Mouse (Mus musculus) forebrain, embryonic 12.5 days (tissue): ENCODE data around the gene Cirbp. TPM values are rescaled to one million over a fixed set of nuclear protein-coding genes. Genes with fewer than 3 reads are reported as not detected.

ENCODE experiments used
- ATAC-seq: fragments of 200-750 bp; cut with Nextera tagmentation; 2 replicates; pipeline ENCODE4 v1.8.0; 2017; ENCODE audit warnings: moderate TSS enrichment; ENCODE audit not compliant: low FRiP score
- H3K27ac ChIP-seq: fragments of 300-500 bp; sonication (generic); 2 replicates; pipeline ENCODE4 v1.5.1; 2016; ENCODE audit warnings: mild to moderate bottlenecking
- H3K27me3 ChIP-seq: fragments of 300-500 bp; sonication (generic); 2 replicates; pipeline ENCODE4 v1.6.1; 2016; ENCODE audit warnings: mild to moderate bottlenecking
- H3K36me3 ChIP-seq: fragments of 300-500 bp; sonication (generic); replicated peaks from 2 replicates; pipeline ENCODE4 v1.6.1; 2016; ENCODE audit warnings: mild to moderate bottlenecking
- H3K4me1 ChIP-seq: fragments of 300-500 bp; sonication (generic); 2 replicates; pipeline ENCODE4 v1.6.1; 2016
- H3K4me2 ChIP-seq: fragments of 300-500 bp; sonication (generic); 2 replicates; pipeline ENCODE4 v1.6.1; 2016; ENCODE audit warnings: mild to moderate bottlenecking, moderate library complexity
- H3K4me3 ChIP-seq: fragments of 300-500 bp; sonication (generic); replicated peaks from 2 replicates; pipeline ENCODE4 v1.5.1; 2016; ENCODE audit warnings: mild to moderate bottlenecking
- H3K9ac ChIP-seq: fragments of 300-500 bp; sonication (generic); 2 replicates; pipeline ENCODE4 v1.6.1; 2016; ENCODE audit warnings: mild to moderate bottlenecking
- H3K9me3 ChIP-seq: fragments of 300-500 bp; sonication (generic); 2 replicates; pipeline ENCODE4 v1.6.1; 2016
- WGBS: fragments of 180-500 bp; shearing (Covaris S2); methylation state at CpG from one replicate; pipeline ENCODE4 v1.1.7; 2016; 5-methylcytosine and 5-hydroxymethylcytosine counted together
- polyA plus RNA-seq: library from polyadenylated mRNA; unstranded; fragments of >200 nt; fragmentation: Nextera tagmentation; extraction: Ambion mirVana; gene quantifications from 2 replicates; pipeline ENCODE4 v1.2.1, GENCODE M21; 2016

Cirbp gene
- polyA plus RNA-seq = 224 and 240 TPM in 2 replicates

DNA sequence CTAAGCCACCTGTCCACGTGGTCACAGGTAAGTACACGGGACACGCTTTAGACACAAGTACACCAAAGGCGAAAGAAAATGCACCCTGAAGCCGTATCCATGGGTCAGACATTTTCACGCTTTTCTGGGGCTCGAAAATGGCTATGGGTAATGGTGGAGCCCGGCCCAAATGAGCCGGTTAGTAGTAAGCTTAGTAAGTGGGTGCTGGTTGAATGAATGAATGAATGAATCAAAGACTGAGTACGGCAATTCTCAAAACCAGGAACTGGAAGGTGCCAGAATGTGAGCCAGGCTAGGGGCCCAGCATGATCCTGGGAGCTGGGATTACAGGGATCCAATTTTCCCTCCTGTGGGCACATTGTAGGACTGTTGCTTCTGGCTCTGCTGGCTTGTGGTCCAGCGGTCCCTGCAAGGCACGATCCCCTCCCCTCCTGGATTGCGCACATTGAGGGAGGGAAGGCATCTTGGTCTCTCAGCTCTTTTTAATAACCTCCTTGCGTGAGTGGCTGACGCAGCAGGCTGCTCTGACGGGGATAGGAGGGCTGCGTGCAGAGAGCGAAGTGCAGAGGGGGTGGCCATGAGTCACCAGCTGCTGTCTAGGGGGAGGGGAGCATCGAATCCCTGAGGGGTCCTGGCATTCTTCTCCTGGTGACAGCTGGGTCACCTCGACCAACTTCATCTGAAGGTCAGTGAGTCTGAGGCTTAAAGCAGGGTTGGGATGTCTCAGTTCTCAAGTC is at the start of gene Cirbp:
Gene Cirbp (plus strand): TSS at position 594 of the 737 bp plus-strand sequence.
- peak within 1 kb of the TSS; percentile 62 for H3K9ac ChIP-seq
- H3K27me3 ChIP-seq = peaks cover 17% of the 10 kb centered on the region
- peak within 1 kb of the TSS; percentile 93 for H3K4me3 ChIP-seq
- no peak for ATAC-seq
- H3K4me1 ChIP-seq = peaks cover 66% of the 10 kb centered on the region
- 13% methylated on average over 20 of the region's 20 CpGs for WGBS
- H3K4me2 ChIP-seq = peak within 1 kb of the TSS; percentile 91
- H3K27ac ChIP-seq = peak within 1 kb of the TSS; percentile 99
- no peaks in the 10 kb centered on the region for H3K9me3 ChIP-seq
- H3K36me3 ChIP-seq = peaks cover 9% of the 10 kb centered on the region

DNA sequence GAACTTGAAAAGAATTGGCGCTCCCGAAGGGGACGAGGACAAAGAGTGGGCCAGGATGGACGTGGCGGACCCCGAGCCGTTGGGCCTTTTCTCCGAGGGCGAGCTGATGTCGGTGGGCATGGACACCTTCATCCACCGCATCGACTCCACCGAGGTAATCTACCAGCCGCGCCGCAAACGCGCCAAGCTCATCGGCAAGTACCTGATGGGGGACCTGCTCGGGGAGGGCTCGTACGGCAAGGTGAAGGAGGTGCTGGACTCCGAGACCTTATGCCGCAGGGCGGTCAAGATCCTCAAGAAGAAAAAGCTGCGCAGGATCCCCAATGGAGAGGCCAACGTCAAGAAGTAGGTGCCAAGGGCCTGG is 49.2 kb upstream of the Cirbp start:
- peak overlapping the region; percentile 94 for H3K4me3 ChIP-seq
- H3K9ac ChIP-seq = peak overlapping the region; percentile 85
- H3K4me2 ChIP-seq = peak overlapping the region; percentile 98
- H3K9me3 ChIP-seq = no peaks in the 10 kb centered on the region
- H3K27ac ChIP-seq = 0 out of 2 replicates have a peak overlapping the region, but pooled peaks have one; percentile 46
- H3K27me3 ChIP-seq = no peaks in the 10 kb centered on the region
- H3K4me1 ChIP-seq = peaks cover 43% of the 10 kb centered on the region
- WGBS = under 1% methylated on average over 27 of the region's 27 CpGs
- ATAC-seq = no peak
- H3K36me3 ChIP-seq = peaks cover 28% of the 10 kb centered on the region

GRCm38 (mm10) chr10:80116927-80117691 is 48.7 kb upstream of the Cirbp start:
- H3K9me3 ChIP-seq = no peaks in the 10 kb centered on the region
- peaks cover 33% of the 10 kb centered on the region for H3K36me3 ChIP-seq
- ATAC-seq = no peak
- H3K4me2 ChIP-seq = peak overlapping the region; percentile 98
- H3K27ac ChIP-seq = peak overlapping the region; percentile 46; the same call in 1 of the 2 replicates
- H3K4me1 ChIP-seq = peaks cover 43% of the 10 kb centered on the region
- 7% methylated on average over 30 of the region's 30 CpGs for WGBS
- H3K4me3 ChIP-seq = peak overlapping the region; percentile 94
- H3K27me3 ChIP-seq = no peaks in the 10 kb centered on the region
- H3K9ac ChIP-seq = peak overlapping the region; percentile 85

DNA sequence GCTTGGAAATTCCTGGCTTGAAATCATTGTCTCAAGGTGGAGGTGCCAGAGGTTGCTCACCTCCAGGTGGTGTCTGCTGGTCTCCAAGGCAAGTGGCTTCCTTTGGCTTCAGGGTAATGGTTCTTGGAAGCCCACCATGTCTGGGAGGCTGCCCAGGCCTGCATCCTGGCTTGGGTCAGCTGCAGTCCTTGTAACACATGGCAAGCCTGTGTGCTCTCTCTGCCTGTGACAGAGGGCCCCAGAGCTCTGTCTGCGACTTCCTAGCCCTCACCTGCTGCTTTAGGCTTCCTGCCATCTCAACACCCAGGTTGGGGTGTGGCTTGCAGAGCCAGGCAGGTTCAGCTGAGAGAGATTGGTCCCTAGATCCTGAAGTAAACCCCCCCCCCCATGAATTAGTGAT is 48.0 kb upstream of the Cirbp start:
- 0 out of 2 replicates have a peak overlapping the region, but pooled peaks have one; percentile 46 for H3K27ac ChIP-seq
- peak overlapping the region; percentile 85 for H3K9ac ChIP-seq
- no peaks in the 10 kb centered on the region for H3K9me3 ChIP-seq
- no peak for ATAC-seq
- H3K36me3 ChIP-seq = peaks cover 35% of the 10 kb centered on the region
- no peaks in the 10 kb centered on the region for H3K27me3 ChIP-seq
- peak overlapping the region; percentile 98 for H3K4me2 ChIP-seq
- H3K4me3 ChIP-seq = peak overlapping the region; percentile 94
- 80% methylated on average over 1 of the region's 1 CpGs for WGBS
- peaks cover 43% of the 10 kb centered on the region for H3K4me1 ChIP-seq

DNA sequence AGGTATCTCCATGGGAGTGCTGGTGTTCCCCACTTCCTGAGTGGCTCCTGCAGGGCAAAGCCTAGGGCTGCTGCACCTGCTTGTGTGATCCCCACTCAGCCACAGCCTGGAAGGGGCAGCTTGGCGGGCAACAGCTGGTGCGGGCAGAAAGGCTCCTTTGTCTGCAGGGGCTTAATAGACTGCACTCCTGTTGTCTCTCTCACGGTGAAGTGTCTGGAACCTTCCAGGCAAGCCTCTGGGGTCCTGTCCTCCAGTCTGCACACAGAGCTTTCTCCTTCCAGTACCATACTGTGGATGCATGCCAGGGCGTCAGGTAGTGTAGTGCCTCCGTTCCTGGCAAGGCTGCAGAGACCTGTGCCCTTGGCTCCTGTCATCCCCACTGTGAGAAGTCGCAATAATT is 47.2 kb upstream of the Cirbp start:
- no peaks in the 10 kb centered on the region for H3K27me3 ChIP-seq
- H3K4me1 ChIP-seq = peaks cover 45% of the 10 kb centered on the region
- no peak for ATAC-seq
- peaks cover 40% of the 10 kb centered on the region for H3K36me3 ChIP-seq
- peak overlapping the region; percentile 94 for H3K4me3 ChIP-seq
- 53% methylated on average over 6 of the region's 6 CpGs for WGBS
- H3K27ac ChIP-seq = peak overlapping the region; percentile 60; the same call in 1 of the 2 replicates
- H3K9ac ChIP-seq = peak overlapping the region; percentile 85
- no peaks in the 10 kb centered on the region for H3K9me3 ChIP-seq
- peak overlapping the region; percentile 98 for H3K4me2 ChIP-seq

GRCm38 (mm10) chr10:80120146-80120545 is 45.6 kb upstream of the Cirbp start:
- Histone ChIP-seq H3K4me3 (no peak overlapping the region), H3K9me3 (no peaks in the 10 kb centered on the region), H3K36me3 (peaks cover 56% of the 10 kb centered on the region), H3K9ac (no peak overlapping the region; the same call in 1 of the 2 replicates), H3K4me1 (peaks cover 43% of the 10 kb centered on the region), H3K4me2 (no peak overlapping the region), H3K27me3 (no peaks in the 10 kb centered on the region), H3K27ac (no peak overlapping the region)
- ATAC-seq = no peak
- 88% methylated on average over 2 of the region's 2 CpGs for WGBS

DNA sequence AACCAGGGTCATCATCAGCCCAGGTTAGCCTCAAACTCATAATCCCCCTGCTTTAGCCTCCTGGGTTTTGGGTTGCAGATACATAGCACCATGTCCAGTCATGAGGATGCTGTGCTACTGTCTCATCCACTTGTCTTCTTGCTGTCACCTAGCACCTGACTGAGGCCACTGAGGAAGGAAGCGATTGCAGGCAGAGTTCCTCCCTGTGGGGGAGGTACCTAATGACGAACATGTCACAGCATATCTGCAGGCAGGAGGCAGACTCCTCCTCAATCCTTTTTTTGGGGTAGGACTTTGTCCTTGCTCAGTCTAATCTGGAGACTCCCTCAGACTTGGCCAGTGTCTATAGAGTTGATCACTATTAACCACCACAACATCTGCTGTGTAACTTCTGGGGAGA is 44.1 kb upstream of the Cirbp start:
- H3K4me2 ChIP-seq = no peak overlapping the region
- peaks cover 40% of the 10 kb centered on the region for H3K4me1 ChIP-seq
- ATAC-seq = no peak
- no peak overlapping the region for H3K9ac ChIP-seq
- H3K27ac ChIP-seq = no peak overlapping the region
- H3K9me3 ChIP-seq = no peaks in the 10 kb centered on the region
- H3K27me3 ChIP-seq = no peaks in the 10 kb centered on the region
- 95% methylated on average over 2 of the region's 2 CpGs for WGBS
- peaks cover 71% of the 10 kb centered on the region for H3K36me3 ChIP-seq
- H3K4me3 ChIP-seq = no peak overlapping the region

GRCm38 (mm10) chr10:80123932-80124562 is 41.7 kb upstream of the Cirbp start:
- no peak overlapping the region for H3K4me2 ChIP-seq
- no peaks in the 10 kb centered on the region for H3K9me3 ChIP-seq
- peaks cover 84% of the 10 kb centered on the region for H3K36me3 ChIP-seq
- H3K9ac ChIP-seq = no peak overlapping the region; the same call in 1 of the 2 replicates
- H3K4me1 ChIP-seq = peaks cover 16% of the 10 kb centered on the region
- H3K27ac ChIP-seq = no peak overlapping the region
- H3K27me3 ChIP-seq = no peaks in the 10 kb centered on the region
- no peak; the same call in 1 of the 2 replicates for ATAC-seq
- WGBS = 96% methylated on average over 9 of the region's 9 CpGs
- H3K4me3 ChIP-seq = no peak overlapping the region

DNA sequence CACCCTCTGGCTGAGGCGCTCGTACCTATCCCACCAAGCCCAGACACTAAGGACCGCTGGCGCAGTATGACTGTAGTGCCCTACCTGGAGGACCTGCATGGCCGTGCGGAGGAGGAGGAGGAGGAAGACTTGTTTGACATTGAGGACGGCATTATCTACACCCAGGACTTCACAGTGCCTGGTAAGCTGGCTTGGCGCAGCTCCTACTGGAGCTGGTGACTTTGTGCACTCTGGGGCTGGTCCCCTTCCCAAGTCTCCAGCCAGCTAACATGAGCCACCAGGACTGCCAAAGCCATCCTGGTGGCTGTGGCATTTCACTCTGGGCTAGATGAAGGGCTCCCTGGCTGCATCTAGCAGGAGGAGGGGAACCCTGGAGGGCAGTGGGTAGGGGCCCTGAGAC is 37.9 kb upstream of the Cirbp start:
- Histone ChIP-seq H3K9me3 (no peaks in the 10 kb centered on the region), H3K9ac (no peak overlapping the region), H3K27me3 (peaks cover 30% of the 10 kb centered on the region), H3K4me1 (peaks cover 18% of the 10 kb centered on the region), H3K27ac (no peak overlapping the region), H3K4me2 (no peak overlapping the region), H3K36me3 (peaks cover 97% of the 10 kb centered on the region), H3K4me3 (no peak overlapping the region)
- no peak for ATAC-seq
- 94% methylated on average over 8 of the region's 8 CpGs for WGBS

DNA sequence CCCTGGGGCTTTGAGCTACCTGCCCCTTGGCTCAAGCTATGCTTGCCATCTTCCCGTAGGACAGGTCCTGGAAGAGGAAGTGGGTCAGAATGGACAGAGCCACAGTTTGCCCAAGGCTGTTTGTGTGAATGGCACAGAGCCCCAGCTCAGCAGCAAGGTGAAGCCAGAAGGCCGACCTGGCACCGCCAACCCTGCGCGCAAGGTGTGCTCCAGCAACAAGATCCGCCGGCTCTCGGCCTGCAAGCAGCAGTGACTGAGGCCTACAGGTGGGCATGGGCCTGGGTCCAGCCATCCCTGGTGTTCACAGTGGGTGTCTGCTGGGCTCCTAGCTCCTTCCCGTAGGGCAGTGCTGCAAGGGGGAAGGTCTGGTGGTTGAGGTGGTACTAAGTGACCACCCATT is 35.9 kb upstream of the Cirbp start:
- peaks cover 97% of the 10 kb centered on the region for H3K36me3 ChIP-seq
- WGBS = 93% methylated on average over 9 of the region's 9 CpGs

GRCm38 (mm10) chr10:80130403-80131031 is 35.3 kb upstream of the Cirbp start:
- Histone ChIP-seq H3K4me1 (peaks cover 17% of the 10 kb centered on the region), H3K9ac (no peak overlapping the region), H3K4me3 (no peak overlapping the region; the same call in 1 of the 2 replicates), H3K36me3 (peaks cover 95% of the 10 kb centered on the region), H3K27me3 (peaks cover 46% of the 10 kb centered on the region), H3K27ac (no peak overlapping the region), H3K9me3 (no peaks in the 10 kb centered on the region), H3K4me2 (no peak overlapping the region)
- WGBS = 86% methylated on average over 18 of the region's 18 CpGs
- no peak; the same call in 1 of the 2 replicates for ATAC-seq

More for the DNA sequence above, 35.9 kb upstream of the Cirbp start:
- H3K9me3 ChIP-seq = no peaks in the 10 kb centered on the region
- no peak for ATAC-seq
- no peak overlapping the region for H3K4me3 ChIP-seq
- peaks cover 17% of the 10 kb centered on the region for H3K4me1 ChIP-seq
- no peak overlapping the region for H3K9ac ChIP-seq
- H3K27ac ChIP-seq = no peak overlapping the region
- H3K4me2 ChIP-seq = no peak overlapping the region
- H3K27me3 ChIP-seq = peaks cover 40% of the 10 kb centered on the region
